Mouse (Mus musculus): ENCODE results near the gene Atg13.

Gene Atg13

DNA sequence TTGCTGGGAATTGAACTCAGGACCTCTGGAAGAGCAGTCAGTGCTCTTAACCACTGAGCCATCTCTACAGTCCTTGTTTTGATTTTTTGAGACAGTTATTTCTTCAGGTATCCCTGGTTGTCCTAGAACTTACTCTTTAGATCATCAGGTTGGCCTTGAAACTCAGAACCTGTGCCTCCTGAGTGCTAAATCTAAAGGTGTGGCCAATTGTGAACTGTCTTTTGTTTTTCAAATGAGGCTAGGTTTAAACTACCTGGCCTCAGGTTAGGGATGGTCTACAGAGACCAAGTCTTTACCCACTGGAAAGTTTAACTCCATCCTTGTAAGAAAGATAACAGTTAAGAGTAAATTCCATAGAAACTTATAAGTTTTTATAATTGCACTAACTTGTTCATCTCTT lies 3.9 kb downstream of the Atg13 start:
- TF ChIP-seq GATA4 (IDR thresholded peaks at IDR 0.05; ENCODE audit: insufficient replicate concordance, low read length), result no peak

- no peak for TF ChIP-seq GATA4 (IDR thresholded peaks at IDR 0.05; ENCODE audit: insufficient replicate concordance, low read length)
Observed at GRCm38 (mm10) chr2:91705736-91706135, 4.6 kb downstream of the Atg13 start.

DNA sequence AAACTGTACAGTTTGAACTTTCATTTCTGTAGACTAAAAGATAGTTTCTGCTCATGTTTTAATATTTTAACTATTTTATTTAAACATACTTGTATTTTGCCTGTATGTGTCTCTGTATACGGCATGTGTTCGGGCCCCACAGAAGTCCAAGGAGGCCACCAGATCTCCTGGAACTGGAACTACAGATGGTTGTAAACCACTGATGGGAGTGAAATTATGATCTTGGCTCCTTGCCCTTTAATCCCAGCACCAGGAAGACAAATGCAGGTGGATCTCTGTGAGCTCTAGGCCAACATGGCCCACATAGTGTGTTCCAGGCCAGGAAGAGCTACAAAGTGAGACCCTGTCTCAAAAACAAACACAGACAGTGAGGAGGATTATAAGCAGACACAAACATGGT lies 9.0 kb downstream of the Atg13 start:
- TF ChIP-seq GATA4 (IDR thresholded peaks at IDR 0.05; ENCODE audit: insufficient replicate concordance, low read length), result no peak

DNA sequence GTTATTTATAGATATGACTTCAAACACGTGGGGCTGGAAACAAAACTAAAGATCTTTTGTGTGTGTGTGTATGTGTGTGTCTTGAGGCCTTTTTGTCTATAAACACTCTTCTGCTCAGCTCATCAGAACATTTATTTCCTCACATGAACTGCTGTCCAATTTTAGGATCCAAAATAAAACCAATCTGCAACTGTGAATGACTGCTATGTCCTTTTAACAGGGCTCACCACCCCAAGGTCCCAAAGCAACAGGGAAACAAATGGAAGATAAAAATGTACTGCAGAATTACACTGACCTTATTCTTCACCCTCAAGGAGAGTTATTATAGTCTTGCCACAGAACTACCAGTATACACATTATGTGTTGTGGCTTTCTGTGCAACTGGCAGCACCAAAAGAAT lies 11.2 kb downstream of the Atg13 start:
- TF ChIP-seq GATA4 (IDR thresholded peaks at IDR 0.05; ENCODE audit: insufficient replicate concordance, low read length), result no peak

GRCm38 (mm10) chr2:91696225-91696590 lies 14.2 kb downstream of the Atg13 start:
- TF ChIP-seq GATA4 (IDR thresholded peaks at IDR 0.05; ENCODE audit: insufficient replicate concordance, low read length), result no peak

- no peak for TF ChIP-seq GATA4 (IDR thresholded peaks at IDR 0.05; ENCODE audit: insufficient replicate concordance, low read length)
Observed at GRCm38 (mm10) chr2:91695436-91696224, 14.7 kb downstream of the Atg13 start.

DNA sequence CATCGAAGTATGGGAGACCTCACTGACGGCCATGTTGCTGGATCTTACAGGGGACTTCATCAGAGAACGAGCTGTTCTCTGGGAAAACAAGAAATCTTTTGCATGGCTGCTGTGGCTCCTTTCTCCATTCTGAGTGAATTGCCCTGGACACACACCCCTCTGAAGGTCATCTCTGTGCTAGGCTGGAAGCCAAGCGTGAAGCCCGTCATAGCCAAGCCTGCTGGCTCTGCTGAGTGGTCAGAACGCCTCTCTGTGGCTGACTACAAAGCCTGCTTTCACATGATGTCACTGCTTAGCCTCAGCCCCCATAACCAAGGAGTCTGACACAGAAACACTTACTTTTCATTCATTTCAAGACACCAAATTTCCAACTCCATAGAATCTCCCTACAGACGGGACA lies 20.9 kb downstream of the Atg13 start:
- no peak for TF ChIP-seq GATA4 (IDR thresholded peaks at IDR 0.05; ENCODE audit: insufficient replicate concordance, low read length)

DNA sequence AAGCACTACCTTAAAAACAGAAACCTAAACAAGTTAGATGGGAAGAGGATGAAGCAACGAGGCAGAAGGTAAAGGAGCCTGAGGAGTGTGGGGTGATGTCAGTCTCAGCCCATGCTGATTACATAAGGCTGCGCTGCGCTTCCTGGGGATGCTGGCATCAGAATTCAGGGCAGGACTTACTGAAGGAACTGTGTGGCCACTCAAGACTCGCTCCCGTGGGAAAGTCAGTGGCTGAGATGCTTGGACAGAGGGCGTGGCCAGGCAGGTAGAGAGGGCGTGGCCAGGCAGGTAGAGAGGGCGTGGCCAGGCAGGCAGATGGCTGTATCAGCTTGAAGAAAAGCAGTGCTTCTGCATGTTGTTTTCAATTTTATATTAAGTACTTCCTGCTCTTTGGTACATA lies 26.5 kb downstream of the Atg13 start:
- TF ChIP-seq GATA4 (IDR thresholded peaks at IDR 0.05; ENCODE audit: insufficient replicate concordance, low read length), result no peak

GRCm38 (mm10) chr2:91682850-91683249 lies 27.5 kb downstream of the Atg13 start:
- TF ChIP-seq GATA4 (IDR thresholded peaks at IDR 0.05; ENCODE audit: insufficient replicate concordance, low read length), result no peak

DNA sequence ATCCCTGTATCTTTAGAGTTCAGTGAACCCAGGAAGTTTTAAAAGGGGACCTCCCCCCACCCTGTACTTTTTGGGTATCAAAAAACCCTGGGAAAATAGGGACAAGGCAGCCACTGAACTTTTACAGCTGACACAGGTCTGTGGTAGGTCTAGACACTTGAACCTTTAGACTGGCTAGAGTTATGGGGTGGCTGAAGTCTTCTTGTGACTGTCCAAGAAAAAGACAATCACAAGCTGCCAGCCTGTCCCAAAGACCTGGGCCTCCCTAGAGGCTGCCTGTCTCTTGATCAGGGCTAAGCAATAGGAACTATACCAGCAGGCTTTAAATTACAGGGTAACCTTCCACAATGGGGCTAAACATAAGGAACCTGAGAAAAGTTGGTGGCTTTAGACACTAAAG lies 33.4 kb downstream of the Atg13 start:
- no peak for TF ChIP-seq GATA4 (IDR thresholded peaks at IDR 0.05; ENCODE audit: insufficient replicate concordance, low read length)

DNA sequence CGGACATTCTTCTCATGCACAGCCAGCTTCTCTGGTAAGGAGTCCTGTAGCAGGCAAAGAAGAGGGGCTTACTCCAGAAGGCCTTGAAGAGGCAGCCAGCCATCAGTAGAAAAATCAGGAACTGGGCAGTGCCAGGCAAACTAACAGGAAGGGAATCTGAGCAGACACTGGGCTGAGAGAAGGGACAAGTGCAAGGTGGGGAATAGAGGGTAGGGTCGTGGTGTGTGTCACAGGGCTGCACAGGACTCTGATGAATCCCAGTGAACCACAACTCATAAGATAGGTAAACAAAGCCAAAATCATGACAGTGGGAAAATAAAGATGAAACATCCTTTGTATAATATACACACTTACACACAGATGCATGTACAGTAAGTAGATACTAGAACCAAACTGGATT lies 34.0 kb downstream of the Atg13 start:
- TF ChIP-seq GATA4 (IDR thresholded peaks at IDR 0.05; ENCODE audit: insufficient replicate concordance, low read length), result no peak

DNA sequence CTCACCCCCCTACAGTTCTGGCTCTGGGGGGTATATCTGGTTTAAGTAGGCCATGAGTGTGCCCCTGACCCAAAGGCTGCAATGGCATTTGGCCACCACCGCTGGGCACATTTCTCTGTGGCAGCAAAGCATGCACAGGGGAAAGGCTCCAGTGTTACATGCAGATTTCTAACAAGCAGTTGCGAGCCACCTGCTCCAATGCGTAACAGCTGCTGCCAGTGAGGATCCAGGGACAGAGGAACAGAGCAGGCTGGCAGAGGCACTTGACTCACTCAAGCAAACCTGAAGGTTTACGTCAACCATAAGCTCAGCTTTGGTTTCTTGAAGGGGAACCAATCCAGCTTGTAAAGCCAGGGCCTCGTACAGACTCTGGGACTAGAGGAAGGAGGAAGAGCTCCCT lies 35.5 kb downstream of the Atg13 start:
- no peak for TF ChIP-seq GATA4 (IDR thresholded peaks at IDR 0.05; ENCODE audit: insufficient replicate concordance, low read length)

DNA sequence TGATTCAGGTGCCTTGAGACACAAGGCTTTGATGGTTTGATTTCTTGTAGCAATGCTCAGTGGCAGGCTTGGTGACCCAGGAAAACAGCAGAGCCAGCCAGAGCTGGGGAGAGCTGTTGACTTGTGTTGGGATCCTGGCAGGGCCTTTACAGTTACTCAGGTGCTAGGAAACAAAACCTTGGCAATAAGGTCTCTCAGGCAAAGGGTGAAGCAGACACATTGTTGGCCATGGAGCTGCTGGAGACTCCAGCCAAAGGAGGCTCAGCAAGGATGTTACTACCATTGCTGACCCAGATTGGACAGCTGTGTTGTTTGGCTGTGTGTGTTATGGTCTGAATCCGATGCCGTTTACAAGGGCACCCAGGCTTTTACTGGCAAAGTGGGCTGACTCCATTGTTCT lies 36.8 kb downstream of the Atg13 start:
- TF ChIP-seq GATA4 (IDR thresholded peaks at IDR 0.05; ENCODE audit: insufficient replicate concordance, low read length), result no peak

DNA sequence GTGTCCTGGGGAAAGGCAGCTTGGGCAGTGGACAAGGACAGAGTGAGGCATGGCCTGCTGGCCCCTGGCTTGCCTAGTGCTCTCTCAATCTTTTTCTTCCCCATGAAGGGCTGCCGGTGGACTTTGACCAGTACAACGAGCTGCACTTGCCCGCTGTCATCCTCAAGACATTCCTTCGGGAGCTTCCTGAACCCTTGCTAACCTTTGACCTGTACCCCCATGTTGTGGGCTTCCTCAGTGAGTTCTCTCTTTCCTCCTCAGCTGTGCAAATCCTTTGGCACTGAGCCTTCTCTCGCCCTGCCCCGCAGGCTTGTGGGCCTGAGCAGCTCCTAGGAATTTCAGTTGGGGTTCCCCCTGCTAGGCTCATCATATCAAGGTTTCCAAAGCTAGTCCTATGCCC lies 40.3 kb downstream of the Atg13 start:
- no peak for TF ChIP-seq GATA4 (IDR thresholded peaks at IDR 0.05; ENCODE audit: insufficient replicate concordance, low read length)

DNA sequence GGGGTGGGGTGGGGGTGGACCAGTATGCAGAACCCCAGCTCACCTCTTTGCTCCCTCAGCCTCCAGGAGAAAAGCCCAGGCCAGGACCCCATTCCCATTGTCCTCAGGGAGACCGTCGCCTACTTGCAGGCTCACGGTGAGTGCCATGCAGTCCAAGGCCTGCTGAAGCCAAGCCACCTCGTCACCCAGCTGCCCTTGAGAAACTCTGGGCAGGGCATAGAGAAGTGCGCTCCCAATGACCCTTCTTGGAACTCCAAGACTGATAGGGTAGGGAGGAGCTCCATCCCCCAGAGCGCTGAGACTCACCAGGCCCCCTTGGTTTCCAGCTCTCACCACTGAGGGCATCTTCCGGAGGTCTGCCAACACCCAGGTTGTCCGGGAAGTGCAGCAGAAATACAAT lies 41.0 kb downstream of the Atg13 start:
- no peak for TF ChIP-seq GATA4 (IDR thresholded peaks at IDR 0.05; ENCODE audit: insufficient replicate concordance, low read length)

GRCm38 (mm10) chr2:91667747-91668146 lies 42.6 kb downstream of the Atg13 start:
- no peak for TF ChIP-seq GATA4 (IDR thresholded peaks at IDR 0.05; ENCODE audit: insufficient replicate concordance, low read length)

DNA sequence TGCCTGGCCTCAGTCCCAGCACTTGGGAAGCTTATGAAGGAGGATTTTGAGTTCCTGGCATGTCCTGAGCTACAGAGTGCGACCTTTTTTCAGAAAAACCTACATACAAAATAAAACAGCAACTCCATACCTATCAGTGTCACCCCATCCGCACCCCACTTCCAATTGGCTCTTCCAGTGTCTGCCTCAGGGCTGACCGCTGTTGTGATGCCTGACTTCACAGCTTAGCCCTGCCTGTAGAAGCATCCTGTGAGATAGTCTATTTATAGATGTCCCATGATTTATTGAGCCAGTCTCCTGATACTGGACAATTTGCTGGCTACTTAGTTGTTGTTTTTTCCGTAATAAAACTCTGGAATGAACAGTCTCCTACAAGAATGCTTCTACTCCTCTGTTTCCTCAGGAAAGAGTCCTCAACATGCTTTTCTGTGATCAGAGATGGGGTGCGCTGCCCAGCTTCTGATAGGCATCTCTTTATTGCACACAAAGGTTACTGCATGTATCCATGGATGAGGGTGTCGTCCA lies 43.9 kb downstream of the Atg13 start:
- no peak for TF ChIP-seq GATA4 (IDR thresholded peaks at IDR 0.05; ENCODE audit: insufficient replicate concordance, low read length)

Data from liver, adult (tissue).